Mouse (Mus musculus) forebrain, embryonic 14.5 days (tissue): ENCODE results near the gene Plekhg4. TPM values are rescaled to one million over a fixed set of nuclear protein-coding genes. Genes with fewer than 3 reads are reported as not detected.

Experiments used
- ATAC-seq: fragments of 200-750 bp; cut with Nextera tagmentation; 2 replicates; pipeline ENCODE4 v1.8.0; 2017; ENCODE audit warnings: mild to moderate bottlenecking, moderate library complexity
- DNase-seq: peaks from one replicate; pipeline ENCODE4 v3.0.0-alpha.2; 2015; ENCODE audit warnings: low spot score
- H3K27ac ChIP-seq: fragments of 300-500 bp; sonication (generic); 2 replicates; pipeline ENCODE4 v1.5.1; 2014; ENCODE audit warnings: low read depth, mild to moderate bottlenecking, control low read depth, low read length, moderate library complexity
- H3K27me3 ChIP-seq: fragments of 300-500 bp; sonication (generic); replicated peaks from 2 replicates; pipeline ENCODE4 v1.6.1; 2014; ENCODE audit warnings: low read length, control low read depth, mixed read lengths; ENCODE audit not compliant: control insufficient read depth, insufficient read depth
- H3K36me3 ChIP-seq: fragments of 300-500 bp; sonication (generic); 2 replicates; pipeline ENCODE4 v1.6.1; 2014; ENCODE audit warnings: low read length, control low read depth; ENCODE audit not compliant: control insufficient read depth, insufficient read depth
- H3K4me1 ChIP-seq: fragments of 300-500 bp; sonication (generic); 2 replicates; pipeline ENCODE4 v1.6.1; 2014; ENCODE audit warnings: antibody characterized with exemption, low read length, control low read depth; ENCODE audit not compliant: control insufficient read depth, insufficient read depth
- H3K4me2 ChIP-seq: fragments of 300-500 bp; sonication (generic); 2 replicates; pipeline ENCODE4 v1.6.1; 2014; ENCODE audit warnings: mild to moderate bottlenecking, control low read depth, low read length
- H3K4me3 ChIP-seq: fragments of 300-500 bp; sonication (generic); 2 replicates; pipeline ENCODE4 v1.5.1; 2014; ENCODE audit warnings: low read depth, low read length, control low read depth
- H3K9ac ChIP-seq: fragments of 300-500 bp; sonication (generic); 2 replicates; pipeline ENCODE4 v1.6.1; 2014; ENCODE audit warnings: mild to moderate bottlenecking, low read length, control low read depth, moderate library complexity
- H3K9me3 ChIP-seq: fragments of 300-500 bp; sonication (generic); replicated peaks from 2 replicates; pipeline ENCODE4 v1.6.1; 2016; ENCODE audit warnings: low read length, control low read depth, mixed read lengths; ENCODE audit not compliant: control insufficient read depth
- WGBS: fragments of 180-500 bp; shearing (Covaris S2); extraction: QIAGEN DNeasy Blood & Tissue Kit; methylation state at CpG from one replicate; pipeline ENCODE4 v1.1.7; 2014; 5-methylcytosine and 5-hydroxymethylcytosine counted together
- polyA plus RNA-seq: library from polyadenylated mRNA; unstranded; fragments of >200 nt; fragmentation: Nextera tagmentation; extraction: Ambion mirVana; gene quantifications from 2 replicates; pipeline ENCODE4 v1.2.1, GENCODE M21; 2014

Gene Plekhg4
- polyA plus RNA-seq, 1 experiment from 2014 or later: 1.2 TPM

DNA sequence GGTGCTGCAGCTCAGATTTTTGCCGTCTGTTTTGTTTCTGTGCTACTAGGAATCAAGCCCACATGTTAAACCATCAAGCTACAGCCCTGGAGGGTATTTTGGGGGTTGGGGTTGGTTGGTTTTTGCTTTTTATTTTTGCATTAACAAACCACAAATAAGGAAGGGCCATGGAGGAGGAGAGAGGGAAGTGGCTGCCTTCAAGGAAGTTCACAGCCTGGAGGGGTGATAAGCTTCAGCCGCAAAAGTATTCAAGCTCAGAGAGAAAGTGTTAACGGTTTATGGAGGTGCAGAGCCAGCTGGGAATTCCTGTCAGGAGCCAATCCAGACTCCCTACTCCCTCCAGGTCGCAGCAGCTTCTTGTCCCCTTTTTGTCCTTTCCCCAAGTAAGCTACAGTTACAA is 34.1 kb upstream of the Plekhg4 start:
- Histone ChIP-seq H3K36me3 (peaks cover 16% of the 10 kb centered on the region; the same call in 1 of the 2 replicates), H3K4me1 (no peaks in the 10 kb centered on the region), H3K27ac (no peak overlapping the region), H3K4me2 (no peak overlapping the region), H3K9me3 (no peaks in the 10 kb centered on the region), H3K9ac (no peak overlapping the region), H3K4me3 (no peak overlapping the region), H3K27me3 (no peaks in the 10 kb centered on the region)
- DNase-seq (no peak), ATAC-seq (no peak)
- WGBS: 72% methylated on average over 4 of the region's 4 CpGs

DNA sequence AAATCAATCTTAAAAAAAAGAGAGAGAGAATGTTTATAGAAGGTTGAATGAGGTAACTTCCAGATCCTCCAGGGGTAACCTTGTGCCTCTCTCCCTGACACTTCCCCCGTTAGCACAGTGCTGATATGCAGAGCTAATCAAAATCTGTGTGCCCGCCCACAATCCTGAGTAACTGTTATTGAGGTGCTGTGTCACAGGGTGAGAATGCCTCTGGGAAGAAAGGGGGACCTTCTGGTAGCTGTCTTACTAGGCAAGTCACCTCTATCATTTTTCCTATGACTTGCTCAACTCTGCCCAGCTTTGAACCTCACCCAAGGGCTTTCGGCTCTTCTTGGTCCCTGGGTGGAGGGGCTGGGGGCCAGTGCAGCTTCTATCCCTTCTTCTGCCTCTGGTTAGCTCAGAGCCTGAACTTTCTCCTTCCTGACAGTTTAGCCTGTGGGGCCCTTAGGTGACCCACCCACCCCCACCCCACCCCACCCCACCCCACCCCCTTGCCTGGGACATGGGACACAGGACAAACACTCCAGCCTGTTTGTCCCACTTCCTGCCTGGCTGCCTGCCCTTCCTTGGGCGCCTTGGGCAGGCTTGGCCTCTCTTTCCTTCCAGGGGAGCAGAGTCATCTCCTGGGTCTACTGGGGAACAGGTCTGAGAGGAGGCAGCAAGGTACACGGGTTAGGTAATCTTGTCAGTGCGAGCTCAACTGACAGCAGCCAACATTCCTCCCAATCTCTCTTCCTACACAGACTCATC is 33.0 kb upstream of the Plekhg4 start:
- Histone ChIP-seq H3K9ac (no peak overlapping the region), H3K27ac (no peak overlapping the region), H3K4me2 (no peak overlapping the region), H3K4me3 (no peak overlapping the region), H3K36me3 (peaks cover 10% of the 10 kb centered on the region; the same call in 1 of the 2 replicates), H3K27me3 (no peaks in the 10 kb centered on the region), H3K9me3 (no peaks in the 10 kb centered on the region), H3K4me1 (no peaks in the 10 kb centered on the region)
- ATAC-seq (no peak), DNase-seq (no peak)
- 78% methylated on average over 6 of the region's 6 CpGs for WGBS

GRCm38 (mm10) chr8:105341399-105341798 is 31.7 kb upstream of the Plekhg4 start:
- peak; percentile 46 for DNase-seq
- Histone ChIP-seq H3K4me1 (peaks cover 3% of the 10 kb centered on the region; the same call in 1 of the 2 replicates), H3K9me3 (no peaks in the 10 kb centered on the region), H3K27ac (no peak overlapping the region), H3K27me3 (no peaks in the 10 kb centered on the region; the same call in 1 of the 2 replicates), H3K4me3 (no peak overlapping the region), H3K9ac (no peak overlapping the region), H3K4me2 (no peak overlapping the region), H3K36me3 (0 out of 2 replicates have a peak, but pooled peaks cover 1% of the 10 kb centered on the region)
- 31% methylated on average over 8 of the region's 8 CpGs for WGBS
- no peak for ATAC-seq

DNA sequence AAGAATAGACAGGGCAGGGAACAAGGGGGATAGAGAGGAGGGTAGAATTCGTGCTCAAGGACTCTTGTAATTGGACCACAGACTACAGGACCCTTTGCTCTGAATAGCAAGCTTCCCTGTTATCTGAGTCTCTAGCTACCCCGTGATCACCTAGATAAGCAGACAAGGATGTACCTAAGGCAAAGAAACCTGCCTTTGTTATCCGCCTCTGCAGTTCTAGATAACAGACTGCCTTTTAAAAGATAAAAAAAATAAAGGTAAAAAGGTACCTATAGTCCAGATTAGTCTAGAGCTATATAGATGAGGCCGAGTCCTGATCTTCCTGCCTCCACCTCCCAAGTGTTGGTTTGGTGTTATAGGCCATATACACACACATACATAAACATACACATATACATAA is 30.3 kb upstream of the Plekhg4 start:
- Histone ChIP-seq H3K4me2 (no peak overlapping the region), H3K27me3 (no peaks in the 10 kb centered on the region; the same call in 1 of the 2 replicates), H3K4me1 (peaks cover 10% of the 10 kb centered on the region), H3K9me3 (no peaks in the 10 kb centered on the region), H3K36me3 (no peaks in the 10 kb centered on the region), H3K9ac (no peak overlapping the region), H3K27ac (no peak overlapping the region), H3K4me3 (no peak overlapping the region)
- no peak for DNase-seq
- ATAC-seq: no peak
- 80% methylated on average over 4 of the region's 4 CpGs for WGBS

DNA sequence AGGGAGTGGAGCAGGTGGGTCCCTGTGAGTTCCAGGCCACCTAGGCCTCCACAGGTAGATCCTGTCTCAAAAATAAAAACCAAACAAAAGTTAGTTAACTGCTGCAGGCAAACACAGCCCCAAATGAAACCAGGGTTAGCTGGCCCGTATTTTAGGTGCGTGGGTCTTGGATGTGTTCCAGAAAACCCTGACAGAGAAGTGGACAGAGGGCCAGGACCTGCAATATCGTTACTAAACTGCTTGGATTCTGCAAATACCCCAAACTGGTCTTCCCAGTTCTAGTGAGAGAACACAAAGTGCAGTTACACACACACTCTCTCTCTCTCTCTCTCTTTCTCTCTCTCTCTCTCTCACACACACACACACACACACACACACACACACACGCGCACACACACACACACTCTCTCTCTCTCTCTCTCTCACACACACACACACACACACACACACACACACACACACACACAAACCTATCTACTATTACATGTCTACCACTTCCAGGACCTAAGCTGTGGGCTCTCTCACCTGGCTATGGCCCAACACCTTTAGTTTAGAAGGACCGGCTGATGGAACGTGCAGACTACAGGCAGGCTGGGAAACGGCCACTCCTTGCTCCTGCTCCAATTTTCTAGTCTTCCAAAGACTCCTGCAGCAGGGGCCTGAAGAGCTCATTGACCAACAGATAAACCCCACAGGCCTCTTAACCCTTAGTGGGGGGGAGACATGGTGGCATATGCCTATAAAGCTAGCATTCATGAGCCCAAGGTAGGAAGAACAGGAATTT is 29.1 kb upstream of the Plekhg4 start:
- ATAC-seq (no peak), DNase-seq (no peak)
- H3K4me2 ChIP-seq: no peak overlapping the region
- no peaks in the 10 kb centered on the region for H3K36me3 ChIP-seq
- H3K27me3 ChIP-seq: no peaks in the 10 kb centered on the region; the same call in 1 of the 2 replicates
- H3K4me1 ChIP-seq: peaks cover 10% of the 10 kb centered on the region
- H3K9me3 ChIP-seq: no peaks in the 10 kb centered on the region
- no peak overlapping the region for H3K27ac ChIP-seq
- H3K4me3 ChIP-seq: no peak overlapping the region
- H3K9ac ChIP-seq: no peak overlapping the region
- 56% methylated on average over 8 of the region's 8 CpGs for WGBS

- Histone ChIP-seq H3K4me2 (no peak overlapping the region), H3K9me3 (no peaks in the 10 kb centered on the region), H3K4me1 (peaks cover 15% of the 10 kb centered on the region), H3K27ac (no peak overlapping the region), H3K4me3 (no peak overlapping the region), H3K9ac (no peak overlapping the region), H3K27me3 (no peaks in the 10 kb centered on the region; the same call in 1 of the 2 replicates), H3K36me3 (no peaks in the 10 kb centered on the region)
- no peak for DNase-seq
- WGBS: 72% methylated on average over 7 of the region's 7 CpGs
- no peak for ATAC-seq
Measured at GRCm38 (mm10) chr8:105345061-105345975, 27.8 kb upstream of the Plekhg4 start.

DNA sequence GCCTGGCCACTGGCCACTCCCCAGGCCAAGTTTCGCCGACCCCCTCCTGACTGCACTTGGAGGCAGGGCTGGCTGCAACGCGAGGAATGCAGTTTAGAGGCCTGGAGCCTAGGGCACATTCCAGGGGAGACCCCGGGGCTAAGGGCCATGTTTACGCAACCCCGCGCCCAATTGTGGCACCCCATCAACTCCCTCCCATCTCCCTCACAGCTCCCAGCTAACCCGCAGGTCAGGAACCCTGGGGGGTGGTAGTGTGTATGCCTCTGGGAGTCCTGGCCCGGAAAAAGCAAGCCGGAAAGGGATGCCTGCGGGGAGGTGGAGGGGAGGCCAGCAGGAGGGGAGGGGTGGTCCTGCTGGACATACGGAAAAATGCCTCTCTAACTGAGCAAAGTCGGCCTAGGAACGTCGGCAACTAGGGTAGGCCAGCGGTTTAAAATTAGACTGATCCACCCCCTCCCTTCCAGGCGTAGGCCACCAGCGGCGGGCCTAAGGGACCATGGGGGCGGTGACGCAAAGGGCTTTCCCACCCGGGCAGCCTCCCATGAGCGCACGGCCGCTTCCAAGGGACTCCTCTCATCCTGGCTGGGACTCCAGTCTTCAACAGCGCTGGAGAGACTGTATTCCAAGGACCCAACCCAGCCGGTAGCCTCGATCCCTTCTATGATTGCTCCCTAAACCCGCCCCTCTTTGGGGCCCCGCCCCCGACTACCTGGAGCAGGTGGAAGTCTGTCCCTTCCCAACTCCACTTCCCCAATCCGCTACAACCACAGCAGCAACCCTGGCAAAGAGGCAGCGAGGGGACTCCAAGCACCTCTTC is 26.3 kb upstream of the Plekhg4 start:
- H3K27me3 ChIP-seq: no peaks in the 10 kb centered on the region; the same call in 1 of the 2 replicates
- peaks cover 16% of the 10 kb centered on the region for H3K4me1 ChIP-seq
- peak overlapping the region; percentile 69 for H3K4me2 ChIP-seq
- peak overlapping the region; percentile 65 for H3K4me3 ChIP-seq
- DNase-seq: peak; percentile 36
- no peaks in the 10 kb centered on the region for H3K36me3 ChIP-seq
- no peaks in the 10 kb centered on the region for H3K9me3 ChIP-seq
- H3K27ac ChIP-seq: no peak overlapping the region
- H3K9ac ChIP-seq: peak overlapping the region; percentile 60; the same call in 1 of the 2 replicates
- WGBS: 2% methylated on average over 34 of the region's 34 CpGs
- ATAC-seq: peak; percentile 6
